Mouse (Mus musculus): ENCODE data around the gene Tmem170b.
A peak's percentile ranks its signal among the peaks of the same experiment; 100 is the strongest.

Gene Tmem170b

GRCm38 (mm10) chr13:41614539-41614938 is 8.8 kb downstream of the Tmem170b start:
- DNase-seq (ENCODE audit: low spot score in 2 of 2), result no peak

DNA sequence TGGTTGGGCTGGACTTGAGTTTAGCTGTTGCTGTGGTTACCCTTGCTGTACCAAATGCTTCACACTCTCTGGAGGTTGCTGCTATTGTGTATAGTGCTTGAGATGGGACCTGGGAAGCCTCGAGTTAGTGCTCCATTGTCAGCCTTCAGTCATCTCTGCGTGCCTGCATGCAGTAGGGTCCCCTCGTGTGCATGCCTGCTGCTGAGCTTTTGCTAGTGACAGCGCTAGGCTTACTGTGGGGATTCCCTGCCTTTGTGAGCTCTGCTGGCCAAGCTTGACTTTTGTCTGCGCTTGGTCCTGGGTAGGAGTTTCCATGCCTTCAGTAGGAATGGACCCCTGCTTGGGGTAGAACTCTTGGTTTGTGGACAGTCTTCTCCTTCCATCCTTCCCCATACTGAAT is 9.3 kb downstream of the Tmem170b start:
- DNase-seq (ENCODE audit: low spot score in 2 of 2), result no peak

DNA sequence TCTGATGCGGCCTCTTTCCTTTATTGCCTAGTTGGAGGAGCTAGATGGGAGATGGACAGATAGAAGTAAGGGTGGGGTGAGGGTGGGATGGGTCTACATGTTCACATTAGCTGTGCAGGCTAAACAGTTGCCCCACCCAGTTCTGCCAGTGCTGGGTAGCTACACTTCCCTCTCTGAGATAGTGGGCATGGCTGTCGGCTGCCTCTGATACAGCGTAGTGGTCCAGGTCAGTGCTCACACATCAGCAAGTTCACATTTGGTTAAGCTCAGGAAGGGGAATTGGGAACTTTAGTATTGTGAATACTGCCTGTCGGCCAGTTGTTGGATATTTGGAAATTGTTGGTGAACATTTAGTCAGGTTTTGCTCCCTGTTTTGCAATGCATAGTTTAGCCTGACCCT is 13.8 kb downstream of the Tmem170b start:
- DNase-seq (ENCODE audit: low spot score in 2 of 2), result no peak

GRCm38 (mm10) chr13:41620132-41620531 is 14.4 kb downstream of the Tmem170b start:
- no peak for DNase-seq (ENCODE audit: low spot score in 2 of 2)

DNA sequence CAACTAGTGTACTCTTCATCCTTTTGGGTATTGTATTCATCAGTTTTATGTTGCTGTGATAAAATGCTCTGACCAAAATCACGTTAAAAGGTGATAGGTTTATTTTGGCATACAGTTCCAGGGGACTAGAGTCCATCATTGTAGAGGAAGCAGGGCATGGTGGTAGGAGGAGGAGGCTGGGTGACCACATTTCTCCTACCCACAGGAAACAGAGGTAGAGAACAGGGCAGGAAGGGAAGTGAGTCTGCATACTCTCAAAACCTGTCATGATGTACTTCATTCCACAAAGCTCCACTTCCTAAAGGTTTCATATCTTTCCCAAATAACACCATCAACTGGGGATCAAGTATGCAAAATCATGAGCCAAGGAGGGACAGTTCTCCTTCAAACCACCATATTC is 18.4 kb downstream of the Tmem170b start:
- DNase-seq (ENCODE audit: low spot score in 2 of 2), result no peak

DNA sequence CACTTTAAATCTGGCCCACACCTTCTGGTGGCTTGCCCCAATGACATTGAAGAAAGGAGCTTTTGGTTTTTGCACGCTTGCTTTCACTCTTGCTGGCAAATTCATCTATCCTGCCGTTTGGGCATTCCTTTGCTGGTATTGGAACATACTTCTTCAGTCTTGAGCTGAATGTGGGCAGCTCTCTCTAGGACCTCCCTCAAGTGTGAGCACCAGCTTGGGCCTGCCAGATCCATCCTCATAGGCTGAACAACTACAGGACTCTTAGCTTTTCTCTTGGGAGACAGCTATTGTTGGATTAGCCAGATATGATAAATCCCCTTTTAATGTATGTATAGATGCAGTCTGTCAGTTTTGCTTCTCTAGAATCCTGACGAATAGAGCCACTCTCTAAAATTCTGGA is 19.5 kb downstream of the Tmem170b start:
- DNase-seq (ENCODE audit: low spot score in 2 of 2), result no peak

DNA sequence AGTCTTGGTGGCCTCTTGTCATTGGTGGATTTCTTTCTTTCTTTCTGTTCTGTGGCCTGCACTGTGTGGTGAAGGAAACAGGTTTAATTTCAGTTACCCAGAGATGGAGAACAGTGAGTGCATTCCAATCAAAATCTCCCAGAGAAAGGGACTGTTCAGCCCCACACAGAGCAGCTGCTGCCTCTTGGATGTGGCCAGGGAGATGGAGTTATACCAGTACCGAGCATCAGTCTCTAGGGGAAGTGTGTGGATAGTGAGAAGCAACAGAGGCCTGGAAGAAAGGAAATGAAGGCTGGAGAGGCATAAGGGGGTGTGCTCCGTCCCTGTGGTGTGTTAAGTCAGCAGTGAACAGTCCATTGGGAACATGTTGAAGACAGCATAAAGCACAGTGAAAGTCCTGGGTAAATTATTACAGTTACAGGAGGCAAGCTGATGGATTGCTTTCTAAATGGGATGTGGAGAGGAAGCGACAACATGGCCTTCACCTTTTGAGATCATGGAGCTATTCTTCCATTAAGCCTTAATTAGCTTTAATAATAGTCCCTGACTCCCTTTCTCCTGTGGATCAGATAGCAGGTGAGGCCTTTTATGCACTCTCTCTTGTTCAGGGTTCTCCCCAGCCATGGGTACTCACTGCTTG is 21.7 kb downstream of the Tmem170b start:
- no peak for DNase-seq (ENCODE audit: low spot score in 2 of 2)

DNA sequence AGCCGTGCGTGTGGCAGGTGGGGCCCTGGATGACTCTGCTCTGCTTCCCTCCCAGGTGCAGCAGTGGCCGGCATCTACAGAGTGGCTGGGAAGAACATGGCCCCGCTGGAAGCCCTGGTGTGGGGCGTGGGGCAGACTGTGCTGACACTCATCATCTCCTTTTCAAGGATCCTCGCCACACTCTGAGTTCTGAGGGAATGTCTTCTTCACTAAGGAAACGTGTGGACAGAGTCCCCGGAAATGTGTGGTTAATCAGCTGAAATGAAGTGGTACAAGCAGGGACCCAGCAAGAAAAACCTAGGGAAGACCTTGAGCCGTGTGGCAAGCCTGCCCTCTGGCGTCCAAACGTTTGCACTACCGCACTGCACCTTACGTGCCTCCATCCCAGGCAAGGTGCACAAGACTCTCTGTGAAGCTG is 28.7 kb downstream of the Tmem170b start:
- peak; percentile 56 to 73 for DNase-seq (ENCODE audit: low spot score in 2 of 2)

DNA sequence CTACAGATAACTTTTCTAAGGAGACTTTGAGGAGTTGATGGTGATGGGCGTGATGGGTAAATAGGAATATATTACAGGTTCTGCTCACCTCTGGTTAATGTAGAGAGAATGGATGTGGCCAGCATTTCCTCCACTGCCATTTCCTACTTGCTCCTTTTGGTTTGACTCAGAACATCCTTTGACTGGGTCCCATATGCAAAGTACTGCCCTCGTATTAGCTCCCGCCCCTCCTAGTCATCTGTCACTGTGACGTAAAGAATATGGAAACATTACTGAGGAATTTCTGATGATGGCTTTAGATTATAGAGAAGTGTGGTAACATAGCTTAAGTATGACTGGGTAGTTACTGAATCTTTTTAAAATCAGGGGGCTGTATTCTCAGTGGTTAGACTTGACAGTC is 32.4 kb downstream of the Tmem170b start:
- no peak for DNase-seq (ENCODE audit: low spot score in 2 of 2)

DNA sequence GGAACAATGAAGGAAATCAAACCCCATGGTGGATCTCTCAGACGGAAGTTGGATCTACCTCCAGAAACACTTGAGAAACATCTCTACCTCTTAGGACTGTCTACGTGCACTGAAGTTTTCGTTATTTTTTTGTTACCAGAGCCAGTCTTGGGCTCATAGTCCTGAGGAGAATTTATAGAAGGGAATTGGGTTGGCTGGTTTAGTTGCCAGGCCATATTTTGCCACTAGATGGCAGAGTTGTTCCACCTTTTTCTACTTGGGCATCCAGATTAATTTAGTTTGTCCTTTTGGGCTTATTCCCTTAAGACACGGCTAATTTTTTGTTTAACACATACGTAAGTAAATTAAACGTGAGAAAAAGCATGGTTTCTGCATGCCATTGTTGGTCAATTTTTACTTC is 37.1 kb downstream of the Tmem170b start:
- DNase-seq (ENCODE audit: low spot score in 2 of 2), result peak in 1 of 2 experiments; percentile 30

DNA sequence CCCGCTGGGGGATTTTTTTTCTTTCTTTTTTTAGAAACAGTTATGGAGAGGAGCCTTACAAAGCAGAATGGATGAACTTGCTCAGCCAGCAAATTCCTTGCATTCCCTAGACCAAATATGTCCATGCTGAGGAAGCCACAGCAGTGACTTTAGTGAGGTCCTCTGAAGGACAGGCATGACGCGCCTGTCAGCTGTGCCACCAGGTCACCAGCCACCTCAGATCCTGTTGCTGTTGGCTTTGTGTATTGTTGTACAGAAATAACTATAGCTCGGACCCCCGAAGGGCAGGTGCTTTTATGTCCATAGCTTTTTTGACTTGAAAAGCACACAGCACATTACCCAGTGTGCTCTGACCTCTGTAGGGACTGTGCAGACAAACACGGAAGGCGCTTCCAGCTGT is 38.1 kb downstream of the Tmem170b start:
- no peak for DNase-seq (ENCODE audit: low spot score in 2 of 2)

DNA sequence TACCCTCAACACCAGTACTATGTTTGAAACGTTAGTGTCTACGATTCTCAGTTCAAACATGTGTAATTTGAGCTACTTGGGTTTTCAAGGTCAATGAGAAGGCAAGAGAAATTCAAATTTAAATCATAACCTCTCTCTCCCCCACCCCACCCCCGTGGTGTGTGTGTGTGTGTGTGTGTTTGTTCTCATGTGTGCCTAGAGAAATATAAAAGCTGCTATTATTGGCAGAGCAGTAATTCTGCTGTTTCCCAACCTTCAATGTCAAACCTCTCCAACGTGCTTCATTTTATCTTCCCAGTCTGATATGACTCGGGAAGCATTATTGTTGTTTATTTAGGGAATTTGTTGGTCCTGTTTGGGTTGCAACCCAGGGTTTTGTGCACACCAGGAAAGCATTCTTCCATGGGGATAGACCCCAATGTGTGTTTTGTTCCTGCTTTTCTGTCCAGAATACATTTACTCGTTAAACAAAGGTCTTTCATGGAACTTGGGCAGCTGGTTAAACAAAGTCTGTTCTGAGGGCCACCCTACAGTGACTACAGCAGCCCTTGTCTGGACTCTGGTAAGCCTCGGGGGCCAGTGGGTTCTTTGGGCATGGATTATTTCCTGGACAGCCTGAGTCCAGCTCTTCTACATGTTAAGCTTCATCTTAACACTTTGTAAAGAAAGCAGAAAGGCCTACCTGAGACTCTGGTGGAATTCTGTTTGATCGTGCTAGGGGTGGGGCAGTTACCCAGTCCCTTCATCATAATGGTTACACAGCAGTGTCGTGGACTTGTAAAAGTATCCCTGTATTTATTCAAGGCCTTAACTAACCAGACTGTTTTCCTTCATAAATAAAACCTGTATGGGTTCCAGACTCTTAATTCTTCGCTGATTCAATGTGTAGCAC is 39.1 kb downstream of the Tmem170b start:
- DNase-seq (ENCODE audit: low spot score in 2 of 2), result no peak

DNA sequence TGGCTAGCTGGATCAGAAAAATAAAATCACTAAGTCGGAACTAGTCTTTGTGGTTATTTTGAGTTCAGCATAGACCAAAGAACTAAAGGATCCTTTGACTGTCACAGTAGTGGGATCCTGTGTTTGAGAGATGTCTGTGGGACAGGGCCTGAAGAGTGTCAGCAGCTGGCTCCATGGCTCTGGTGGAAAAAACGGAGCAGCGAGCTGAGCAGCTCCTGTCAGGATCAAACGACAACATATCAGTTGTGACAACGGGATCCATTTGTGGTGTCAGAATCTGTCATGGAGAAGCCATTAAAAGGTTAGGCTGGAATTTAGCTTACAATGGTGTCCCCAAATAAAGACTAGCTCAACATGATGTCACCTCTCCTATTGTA is 39.8 kb downstream of the Tmem170b start:
- no peak for DNase-seq (ENCODE audit: low spot score in 2 of 2)

DNA sequence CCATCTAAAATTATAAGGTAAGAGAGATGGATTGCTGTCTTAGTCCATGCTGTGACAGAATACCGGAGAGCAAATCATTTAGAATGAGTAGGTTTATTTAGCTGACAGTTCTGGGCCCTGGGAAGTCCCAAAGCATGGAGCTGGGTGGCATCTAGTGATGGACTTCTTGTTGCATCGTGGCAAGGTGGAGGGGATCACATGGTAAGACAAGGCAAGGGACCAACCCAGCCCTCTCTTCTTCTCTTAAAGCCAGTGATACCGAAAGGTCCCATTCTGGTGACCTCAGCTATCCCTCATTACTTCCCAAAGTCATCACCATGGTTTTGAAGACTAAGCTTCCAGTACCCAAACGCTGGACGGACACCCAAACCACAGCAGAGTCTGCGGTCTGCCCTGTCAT is 42.3 kb downstream of the Tmem170b start:
- DNase-seq (ENCODE audit: low spot score in 2 of 2), result no peak

GRCm38 (mm10) chr13:41650665-41651064 is 45.0 kb downstream of the Tmem170b start:
- no peak for DNase-seq (ENCODE audit: low spot score in 2 of 2)

DNA sequence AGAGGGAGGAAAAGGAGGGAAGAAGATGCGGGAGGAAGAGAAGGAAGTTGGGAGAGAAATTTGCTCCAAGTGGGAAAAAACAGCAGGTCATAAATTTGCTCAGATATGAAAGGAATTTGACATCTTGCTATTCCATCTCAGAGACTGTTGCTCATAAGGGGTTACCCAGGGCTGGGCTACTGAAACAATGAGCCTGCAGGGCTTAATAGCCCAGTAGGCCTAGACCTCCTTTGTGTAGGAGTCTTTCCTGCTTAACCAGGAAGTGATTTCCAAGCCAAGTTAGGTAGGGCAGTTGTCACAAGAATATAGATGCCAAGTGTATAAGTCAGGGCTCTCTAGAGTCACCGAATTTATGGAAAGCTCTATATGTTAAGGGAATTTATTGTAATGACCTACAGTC is 48.1 kb downstream of the Tmem170b start:
- no peak for DNase-seq (ENCODE audit: low spot score in 2 of 2)

DNA sequence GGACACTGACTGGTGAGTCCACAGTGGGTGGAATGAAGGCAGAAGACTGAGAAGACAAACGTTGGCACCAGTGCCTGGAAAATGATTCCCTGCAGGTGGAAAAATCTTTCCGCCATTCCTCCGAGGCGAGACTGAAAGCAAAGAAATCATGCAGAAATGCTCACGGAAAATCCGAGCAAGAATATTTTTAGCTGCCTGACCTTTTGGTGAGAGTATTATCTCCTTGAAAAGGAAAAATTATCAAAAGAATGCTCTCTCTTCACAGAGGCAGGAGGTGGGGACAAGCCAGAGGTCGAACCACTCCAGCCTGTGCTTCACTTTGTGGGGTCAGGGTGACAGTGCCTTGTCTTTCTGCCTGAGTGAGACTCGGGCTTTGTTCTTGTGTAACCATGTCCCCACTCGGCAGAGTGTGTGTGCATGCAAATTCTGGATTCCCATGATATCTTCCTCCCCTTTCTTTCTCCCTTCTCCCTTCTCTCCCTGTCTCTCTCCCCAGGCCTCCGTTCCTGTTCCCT is 49.9 kb downstream of the Tmem170b start:
- no peak for DNase-seq (ENCODE audit: low spot score in 2 of 2)

GRCm38 (mm10) chr13:41660052-41660793 is 54.5 kb downstream of the Tmem170b start:
- DNase-seq (ENCODE audit: low spot score in 2 of 2), result peak in 1 of 2 experiments; percentile 14

- DNase-seq (ENCODE audit: low spot score in 2 of 2), result no peak
Observed at GRCm38 (mm10) chr13:41661116-41661515, 55.4 kb downstream of the Tmem170b start.

- DNase-seq (ENCODE audit: low spot score in 2 of 2), result peak in 1 of 2 experiments; percentile 25
Observed at GRCm38 (mm10) chr13:41662401-41663070, 56.8 kb downstream of the Tmem170b start.

- DNase-seq (ENCODE audit: low spot score in 2 of 2), result no peak
Observed at GRCm38 (mm10) chr13:41663501-41664195, 57.9 kb downstream of the Tmem170b start.

Measured in right cerebral cortex, postnatal 36 days (tissue).